Mouse (Mus musculus) erythroblast, embryonic 14.5 days (primary cell): Measurements from ENCODE around the gene Hacd2.

Experiments
- GATA1 ChIP-seq: IDR thresholded peaks from 2 replicates; pipeline ENCODE4 v1.6.1; 2012; ENCODE audit warnings: low read length, inconsistent platforms, mixed read lengths
- TAL1 ChIP-seq: IDR thresholded peaks from 3 replicates; pipeline ENCODE4 v1.6.1; 2012; ENCODE audit warnings: low read length, inconsistent platforms, mixed read lengths

GRCm38 (mm10) chr16:35120603-35121002 is 98.4 kb downstream of the Hacd2 start:
- no peak for TF ChIP-seq GATA1
- TF ChIP-seq TAL1 = no peak
